Comparison of ENCODE assay signal across 7 mouse cellular contexts in the genomic region with DNA sequence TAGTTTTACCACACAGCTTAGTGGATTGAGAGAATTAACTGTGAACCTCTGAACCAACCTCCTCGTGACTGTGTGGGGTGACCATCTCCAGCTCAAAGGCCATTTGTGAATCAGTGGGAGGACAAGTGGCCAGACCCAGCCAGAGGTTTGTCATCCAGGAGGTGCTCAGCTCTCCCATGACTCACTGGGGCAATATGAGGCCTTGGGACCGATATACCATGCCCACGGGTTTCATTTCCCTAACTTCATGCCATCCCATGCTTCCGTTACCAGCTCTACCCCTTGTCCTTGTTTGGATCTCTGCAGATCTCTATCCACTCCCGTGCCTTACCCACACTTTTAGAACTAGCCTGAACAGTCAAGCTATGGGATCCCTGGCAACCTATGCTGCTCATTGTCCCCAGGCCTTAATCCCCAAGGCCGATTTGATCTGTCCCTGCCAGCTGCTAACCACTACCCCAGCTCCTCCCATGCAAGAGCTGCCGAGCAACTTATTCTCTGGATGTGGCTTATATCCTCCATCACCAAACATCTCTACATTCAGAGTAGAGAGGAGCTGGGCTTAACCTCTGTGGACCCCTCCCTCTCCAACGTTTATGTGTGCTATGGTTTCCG.
"Had no signal": no experiment of that assay in that cellular context is flagged by ENCODE, and none has a peak within 500 bp of the region (broad histone marks: within the 10 kb centered on the region; RNA-seq: fewer than 3 reads in every experiment).

No protein-coding gene starts in this region.

- ATAC-seq: lung, postnatal 0 days; midbrain, embryonic 15.5 days had no signal

- DNase-seq: kidney, adult 9 months; kidney, postnatal 4 days; lung, adult 2 months; right cerebral cortex, postnatal 25 days; thymus, postnatal 4 days had no signal
